Mouse (Mus musculus) cerebellum, postnatal 25 days (tissue): ENCODE measurements around the gene Hkdc1.
"Not testable (repeated sequence)": the region's sequence is repeated elsewhere in the genome, so short reads cannot be mapped to it uniquely, and the experiment has no call there.

Experiments used
- DNase-seq, 2 experiments: peaks; one replicate each; pipeline ENCODE4 v3.0.0; 2021; ENCODE audit warnings: mixed read lengths in 2 of 2

Hkdc1 gene

GRCm38 (mm10) chr10:62422255-62422654 lies at the start of gene Hkdc1:
TSS of gene Hkdc1 (minus strand) at chr10:62422491.
- DNase-seq = no peak

GRCm38 (mm10) chr10:62471105-62471504 lies 48.8 kb upstream of the Hkdc1 start:
- no peak for DNase-seq

- DNase-seq = no peak
Measured at GRCm38 (mm10) chr10:62469736-62470135, 47.4 kb upstream of the Hkdc1 start.

GRCm38 (mm10) chr10:62461321-62461720 lies 39.0 kb upstream of the Hkdc1 start:
- no peak for DNase-seq

GRCm38 (mm10) chr10:62452001-62452400 lies 29.7 kb upstream of the Hkdc1 start:
- DNase-seq = not testable (repeated sequence)

- no peak for DNase-seq
Measured at GRCm38 (mm10) chr10:62450280-62450640, 28.0 kb upstream of the Hkdc1 start.

- DNase-seq = peak; percentile 96
Measured at GRCm38 (mm10) chr10:62449364-62450279, 27.3 kb upstream of the Hkdc1 start, which contains the start of the genes 4930507D05Rik and Supv3l1. TSS of gene 4930507D05Rik (plus strand) at chr10:62449489. TSS of gene Supv3l1 (minus strand) at chr10:62449738.

GRCm38 (mm10) chr10:62430427-62430826 lies 8.1 kb upstream of the Hkdc1 start:
- no peak for DNase-seq

GRCm38 (mm10) chr10:62425081-62425871 lies 3.0 kb upstream of the Hkdc1 start:
- DNase-seq = no peak

- no peak for DNase-seq
Measured at GRCm38 (mm10) chr10:62421127-62421526, 1.2 kb downstream of the Hkdc1 start.

- DNase-seq = no peak
Measured at GRCm38 (mm10) chr10:62420399-62420798, 1.9 kb downstream of the Hkdc1 start.

- DNase-seq = no peak
Measured at GRCm38 (mm10) chr10:62419422-62419821, 2.9 kb downstream of the Hkdc1 start.

GRCm38 (mm10) chr10:62418831-62419356 lies 3.4 kb downstream of the Hkdc1 start:
- no peak for DNase-seq

- no peak for DNase-seq
Measured at GRCm38 (mm10) chr10:62413606-62413982, 8.7 kb downstream of the Hkdc1 start.

- DNase-seq = no peak
Measured at GRCm38 (mm10) chr10:62412906-62413605, 9.2 kb downstream of the Hkdc1 start.

- peak; percentile 36 to 48 for DNase-seq
Measured at GRCm38 (mm10) chr10:62411431-62412410, 10.6 kb downstream of the Hkdc1 start.

GRCm38 (mm10) chr10:62410943-62411342 lies 11.3 kb downstream of the Hkdc1 start:
- peak; percentile 85 to 89 for DNase-seq

- DNase-seq = no peak
Measured at GRCm38 (mm10) chr10:62404901-62405300, 17.4 kb downstream of the Hkdc1 start.

- peak; percentile 59 to 70 for DNase-seq
Measured at GRCm38 (mm10) chr10:62401641-62402111, 20.6 kb downstream of the Hkdc1 start.

GRCm38 (mm10) chr10:62383011-62383410 lies 39.3 kb downstream of the Hkdc1 start:
- DNase-seq = no peak

- DNase-seq = no peak
Measured at GRCm38 (mm10) chr10:62380936-62381335, 41.4 kb downstream of the Hkdc1 start.
